Mouse (Mus musculus): ENCODE measurements around the gene Dazl. TPM values are rescaled to one million over a fixed set of nuclear protein-coding genes. Genes with fewer than 3 reads are reported as not detected.

Dazl gene
- total and polyA plus RNA-seq, 2 experiments from 2014 or later: 0.22 to 1.2 TPM

DNA sequence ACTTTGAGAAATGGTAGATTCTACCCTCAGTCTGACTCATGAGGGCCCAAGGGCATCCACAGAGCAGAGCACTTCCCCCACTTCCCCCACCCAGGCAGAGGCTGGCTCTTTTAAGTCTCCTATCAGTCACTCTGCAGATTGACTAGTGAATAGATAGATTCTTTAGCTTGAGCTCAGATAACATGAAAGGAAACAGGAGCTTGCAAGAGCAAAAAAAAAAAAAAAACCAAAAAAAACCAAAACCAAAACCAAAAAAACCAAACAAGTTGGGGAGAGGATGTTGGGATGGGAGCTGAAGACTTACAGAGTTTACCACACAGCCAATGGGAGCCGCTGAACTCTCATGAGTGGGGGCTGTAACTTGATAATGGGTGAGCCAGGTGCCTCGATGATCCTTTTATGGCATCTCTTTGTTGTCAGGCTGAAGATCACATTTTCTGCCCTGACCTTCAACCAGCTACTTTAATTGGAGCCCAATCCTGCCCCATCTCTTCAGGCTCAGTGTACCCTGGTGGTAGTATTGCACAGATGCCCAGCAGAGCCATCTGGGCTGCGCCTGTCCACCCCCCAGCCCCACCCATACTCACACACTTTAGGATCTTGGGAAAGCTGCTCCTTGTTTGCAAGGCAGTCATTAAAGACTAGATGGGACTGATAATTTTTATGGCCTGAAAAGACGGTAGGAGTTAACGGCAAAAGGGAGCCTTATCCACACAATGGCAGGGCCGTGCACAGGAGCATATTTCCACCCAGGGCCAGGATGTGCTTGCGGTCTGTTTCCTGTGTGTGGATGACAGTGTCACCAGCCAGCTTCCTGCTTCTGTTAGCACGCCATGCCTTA lies 38.0 kb upstream of the Dazl start:
- ATAC-seq (ENCODE audit: low FRiP score): no peak
- WGBS: 91% methylated on average over 8 of the region's 8 CpGs

GRCm38 (mm10) chr17:50330245-50330644 lies 36.8 kb upstream of the Dazl start:
- H3K27ac ChIP-seq (ENCODE audit: low read depth, low read length): no peak overlapping the region
- H3K4me3 ChIP-seq (ENCODE audit: low read depth, low read length): no peak overlapping the region
- no peaks in the 10 kb centered on the region for H3K36me3 ChIP-seq (ENCODE audit: insufficient read depth, low read length)
- ATAC-seq (ENCODE audit: low FRiP score) (no peak), DNase-seq (ENCODE audit: low spot score) (no peak)
- H3K9me3 ChIP-seq (ENCODE audit: low read length): no peaks in the 10 kb centered on the region
- WGBS: 93% methylated on average over 1 of the region's 1 CpGs
- no peak overlapping the region for H3K9ac ChIP-seq (replicated peaks; ENCODE audit: low read length, poor library complexity, severe bottlenecking)
- H3K27me3 ChIP-seq (ENCODE audit: insufficient read depth, low read length): no peaks in the 10 kb centered on the region
- H3K4me2 ChIP-seq (ENCODE audit: low read depth, low read length, poor library complexity, severe bottlenecking): no peak overlapping the region
- H3K4me1 ChIP-seq (ENCODE audit: insufficient read depth, low read length): no peaks in the 10 kb centered on the region
- no peak for TF ChIP-seq CTCF (IDR thresholded peaks at IDR 0.05)

More for the DNA sequence above, 38.0 kb upstream of the Dazl start:
- H3K27ac ChIP-seq (ENCODE audit: low read depth, low read length): no peak overlapping the region
- no peaks in the 10 kb centered on the region for H3K36me3 ChIP-seq (ENCODE audit: insufficient read depth, low read length)
- TF ChIP-seq CTCF (IDR thresholded peaks at IDR 0.05): no peak
- H3K9me3 ChIP-seq (ENCODE audit: low read length): no peaks in the 10 kb centered on the region
- H3K4me2 ChIP-seq (ENCODE audit: low read depth, low read length, poor library complexity, severe bottlenecking): no peak overlapping the region
- no peaks in the 10 kb centered on the region for H3K4me1 ChIP-seq (ENCODE audit: insufficient read depth, low read length)
- DNase-seq (ENCODE audit: low spot score): no peak
- H3K9ac ChIP-seq (replicated peaks; ENCODE audit: low read length, poor library complexity, severe bottlenecking): no peak overlapping the region
- H3K4me3 ChIP-seq (ENCODE audit: low read depth, low read length): no peak overlapping the region
- H3K27me3 ChIP-seq (ENCODE audit: insufficient read depth, low read length): no peaks in the 10 kb centered on the region

GRCm38 (mm10) chr17:50324658-50325057 lies 31.2 kb upstream of the Dazl start:
- Histone ChIP-seq H3K27ac (ENCODE audit: low read depth, low read length) (no peak overlapping the region), H3K9me3 (ENCODE audit: low read length) (no peaks in the 10 kb centered on the region), H3K4me1 (ENCODE audit: insufficient read depth, low read length) (no peaks in the 10 kb centered on the region), H3K36me3 (ENCODE audit: insufficient read depth, low read length) (no peaks in the 10 kb centered on the region), H3K9ac (replicated peaks; ENCODE audit: low read length, poor library complexity, severe bottlenecking) (no peak overlapping the region), H3K4me2 (ENCODE audit: low read depth, low read length, poor library complexity, severe bottlenecking) (no peak overlapping the region), H3K27me3 (ENCODE audit: insufficient read depth, low read length) (no peaks in the 10 kb centered on the region), H3K4me3 (ENCODE audit: low read depth, low read length) (no peak overlapping the region)
- TF ChIP-seq CTCF (IDR thresholded peaks at IDR 0.05): no peak
- ATAC-seq (ENCODE audit: low FRiP score) (no peak), DNase-seq (ENCODE audit: low spot score) (no peak)
- WGBS: 79% methylated on average over 4 of the region's 4 CpGs

- no peak for DNase-seq (ENCODE audit: low spot score)
- H3K27me3 ChIP-seq (ENCODE audit: insufficient read depth, low read length): no peaks in the 10 kb centered on the region
- no peak overlapping the region for H3K4me3 ChIP-seq (ENCODE audit: low read depth, low read length)
- no peak overlapping the region for H3K4me2 ChIP-seq (ENCODE audit: low read depth, low read length, poor library complexity, severe bottlenecking)
- no peak overlapping the region for H3K27ac ChIP-seq (ENCODE audit: low read depth, low read length)
- no peaks in the 10 kb centered on the region for H3K9me3 ChIP-seq (ENCODE audit: low read length)
- H3K9ac ChIP-seq (replicated peaks; ENCODE audit: low read length, poor library complexity, severe bottlenecking): no peak overlapping the region
- H3K4me1 ChIP-seq (ENCODE audit: insufficient read depth, low read length): no peaks in the 10 kb centered on the region
- no peak for ATAC-seq (ENCODE audit: low FRiP score)
- no peak for TF ChIP-seq CTCF (IDR thresholded peaks at IDR 0.05)
- H3K36me3 ChIP-seq (ENCODE audit: insufficient read depth, low read length): no peaks in the 10 kb centered on the region
Measured at GRCm38 (mm10) chr17:50318810-50319209, 25.4 kb upstream of the Dazl start.

- no peaks in the 10 kb centered on the region for H3K9me3 ChIP-seq (ENCODE audit: low read length)
- H3K4me3 ChIP-seq (ENCODE audit: low read depth, low read length): no peak overlapping the region
- TF ChIP-seq CTCF (IDR thresholded peaks at IDR 0.05): no peak
- WGBS: 45% methylated on average over 11 of the region's 11 CpGs
- H3K4me2 ChIP-seq (ENCODE audit: low read depth, low read length, poor library complexity, severe bottlenecking): no peak overlapping the region
- no peak overlapping the region for H3K27ac ChIP-seq (ENCODE audit: low read depth, low read length)
- ATAC-seq (ENCODE audit: low FRiP score) (no peak), DNase-seq (ENCODE audit: low spot score) (no peak)
- no peaks in the 10 kb centered on the region for H3K36me3 ChIP-seq (ENCODE audit: insufficient read depth, low read length)
- no peaks in the 10 kb centered on the region for H3K27me3 ChIP-seq (ENCODE audit: insufficient read depth, low read length)
- no peaks in the 10 kb centered on the region for H3K4me1 ChIP-seq (ENCODE audit: insufficient read depth, low read length)
- H3K9ac ChIP-seq (replicated peaks; ENCODE audit: low read length, poor library complexity, severe bottlenecking): no peak overlapping the region
Measured at GRCm38 (mm10) chr17:50316216-50317150, 23.0 kb upstream of the Dazl start.

Measured in midbrain, postnatal 0 days (tissue).